Mouse (Mus musculus) heart, postnatal 36 days (tissue): ENCODE results near the gene Pfdn4. TPM values are rescaled to one million over a fixed set of nuclear protein-coding genes. Genes with fewer than 3 reads are reported as not detected.

Source experiments
- DNase-seq, 2 experiments: peaks; one replicate each; pipeline ENCODE4 v3.0.0; 2021 to 2022
- intact Hi-C: fragments of 180-260 bp; cut with DNase I; formaldehyde crosslinking; loops from one replicate; pipeline ENCODE4 v1.15.1; 2025
- total RNA-seq, 2 experiments: library from RNA; stranded (reverse); gene quantifications; 2 replicates each; pipeline ENCODE4 v1.2.3; 2021

Gene Pfdn4
- total RNA-seq, 2 experiments from 2014 or later, result 11.1 to 12.4 TPM

DNA sequence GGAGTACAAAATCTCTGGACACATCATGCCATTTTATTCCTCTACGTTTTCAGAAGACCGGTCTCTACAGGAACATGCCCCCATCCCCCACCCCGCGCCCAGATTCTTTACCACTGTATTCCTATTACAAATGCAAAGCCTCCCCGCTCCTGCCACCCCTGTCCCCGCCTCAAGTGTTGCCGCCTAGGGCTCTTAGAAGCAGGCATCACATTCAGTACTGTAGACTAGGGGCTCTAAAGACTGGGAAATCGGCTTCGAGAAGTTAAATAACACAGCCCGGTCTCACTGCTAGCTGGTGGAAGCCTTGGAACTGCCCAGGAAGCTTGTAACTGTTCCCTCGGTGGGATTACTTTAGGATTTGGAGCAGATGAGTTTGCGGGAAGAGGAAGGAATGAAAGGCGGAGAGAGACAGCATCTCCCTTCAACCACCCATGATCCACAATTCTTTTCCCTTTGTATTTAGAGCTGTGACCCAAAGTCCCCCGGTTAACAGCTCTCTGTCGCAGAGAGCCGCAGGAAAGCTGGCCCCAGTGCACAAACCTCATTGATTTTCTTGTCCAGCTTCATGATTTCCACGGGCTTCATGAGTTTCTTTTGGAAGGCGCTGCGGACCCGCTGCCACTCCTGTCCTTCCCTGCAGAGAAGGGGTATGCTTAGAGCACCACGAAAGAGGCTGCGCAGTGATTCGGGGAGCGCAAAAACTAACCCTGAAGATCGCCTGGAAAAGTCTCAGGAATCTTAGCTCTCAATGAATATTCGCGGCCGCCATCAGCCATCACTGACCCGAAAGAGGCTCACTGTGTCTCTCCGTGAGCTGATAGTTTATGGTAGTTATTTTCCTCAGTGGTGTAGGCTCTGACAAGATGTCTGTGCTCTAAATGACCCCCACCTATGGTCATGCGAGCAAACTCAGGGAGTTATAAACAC lies 1.2 kb upstream of the Pfdn4 start:
- no peak for DNase-seq
- intact Hi-C loops, result no loop called here

DNA sequence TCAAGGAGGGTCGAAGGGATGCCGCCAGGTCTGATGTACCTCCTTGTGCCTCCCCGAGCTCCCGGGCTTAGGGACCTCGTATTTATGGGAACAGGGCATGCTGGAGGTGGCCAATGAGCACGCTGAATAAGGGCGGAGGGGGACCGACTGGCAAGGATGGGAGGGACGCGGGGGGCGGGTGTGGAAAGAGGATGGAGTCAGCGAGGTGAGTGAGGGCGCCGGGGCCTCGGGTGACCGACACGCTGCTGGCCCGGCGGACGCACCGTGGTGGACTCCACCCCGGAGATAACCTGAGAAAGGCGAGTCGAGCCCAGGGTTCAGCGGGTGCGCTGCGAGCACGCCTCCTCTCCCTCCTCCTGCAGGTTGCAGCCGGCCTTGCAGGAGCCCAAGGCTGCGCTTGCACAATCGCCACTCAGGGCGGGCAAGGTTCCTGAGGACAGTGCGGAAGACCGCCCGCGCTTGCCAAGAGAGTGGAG lies 901 bp downstream of the Pfdn4 start, which contains the start of gene Cyp24a1:
Gene Cyp24a1 (minus strand): TSS at position 55 of the 476 bp plus-strand sequence.
- peak; percentile 45 to 48 for DNase-seq
- intact Hi-C loops, result no loop called here

DNA sequence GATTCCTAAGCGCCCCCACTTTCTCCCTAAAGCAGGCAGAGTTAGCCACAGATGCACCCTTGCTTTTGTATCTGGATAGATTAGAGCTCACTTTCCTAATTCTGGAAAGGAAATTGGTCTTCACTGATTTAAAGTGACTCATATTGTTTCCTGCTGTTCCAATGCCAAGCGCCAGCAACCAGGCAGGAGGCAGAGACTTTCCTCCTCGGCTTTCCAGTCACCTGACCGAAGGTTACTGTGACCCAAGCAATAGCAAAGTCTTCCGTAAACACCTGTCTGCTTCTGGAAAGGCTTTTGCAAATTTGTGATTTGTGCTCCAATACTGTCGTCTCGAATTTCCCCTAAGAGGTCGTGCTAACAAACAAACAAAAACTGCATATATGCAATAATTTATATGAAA lies 1.8 kb downstream of the Pfdn4 start:
- intact Hi-C loops, result no loop called here
- DNase-seq, result no peak

DNA sequence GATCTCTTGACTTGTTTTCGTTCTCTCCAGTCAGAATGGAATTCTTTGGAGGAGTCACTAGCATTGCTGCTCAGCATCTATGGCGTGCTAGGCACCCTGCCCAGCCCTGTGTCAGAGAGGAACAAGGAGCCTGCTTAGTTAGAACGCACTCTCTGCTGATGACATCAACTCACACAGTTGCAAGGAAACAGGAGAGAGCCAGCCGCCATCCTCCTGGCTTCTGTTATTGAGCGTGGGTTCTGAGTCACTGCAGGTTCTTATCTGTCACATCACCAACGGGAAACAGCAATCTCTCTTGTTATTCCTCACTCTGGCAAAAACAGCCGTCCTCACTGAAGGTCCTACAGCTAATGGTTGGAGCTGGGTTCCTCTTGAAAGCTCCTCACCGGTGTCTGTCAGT lies 7.1 kb downstream of the Pfdn4 start:
- intact Hi-C loops, result no loop called here
- DNase-seq, result no peak

DNA sequence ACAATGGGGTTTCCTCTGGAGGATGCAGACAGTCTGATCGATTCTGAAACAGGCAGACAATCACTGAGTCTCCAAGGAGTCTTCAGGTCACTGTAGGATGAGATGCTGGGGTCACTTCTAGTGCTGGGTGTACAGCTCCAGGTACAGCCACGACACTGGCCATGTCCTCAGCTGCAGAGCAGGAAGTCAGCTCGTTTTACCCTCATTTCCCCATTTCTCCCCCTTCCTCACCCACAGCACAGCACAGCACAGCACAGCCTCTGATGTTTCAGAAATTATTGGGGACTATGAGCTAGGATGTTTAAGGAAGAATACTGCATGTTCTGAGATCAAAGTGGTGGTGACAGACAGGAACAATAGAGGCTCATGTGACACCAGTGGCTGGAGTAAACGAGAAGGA lies 7.8 kb downstream of the Pfdn4 start:
- no peak for DNase-seq
- intact Hi-C loops, result no loop called here

DNA sequence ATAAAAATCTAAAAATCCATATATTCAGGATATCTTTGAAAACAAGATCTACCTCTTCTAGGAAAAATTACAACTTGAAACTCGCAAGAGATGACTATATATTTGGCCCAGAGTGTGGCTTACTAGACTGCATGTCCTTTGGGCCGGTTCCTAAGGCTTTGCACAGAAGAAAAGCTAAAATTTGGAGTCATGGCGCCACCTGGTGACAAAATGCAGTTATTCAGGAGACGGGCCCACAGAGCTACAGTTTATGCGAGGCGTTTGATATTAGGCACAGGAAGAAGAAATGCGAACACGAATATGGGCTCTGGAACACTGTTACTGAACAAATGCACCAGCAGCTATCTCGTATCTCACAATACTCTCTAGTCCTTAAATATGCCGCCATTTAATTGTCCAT lies 11.5 kb downstream of the Pfdn4 start:
- DNase-seq, result peak; percentile 82 to 86
- intact Hi-C loops, result loop anchor here (1.0 to 2.0 kb wide), 4 partner anchors 19 to 153 kb away; no protein-coding TSS in a partner anchor

DNA sequence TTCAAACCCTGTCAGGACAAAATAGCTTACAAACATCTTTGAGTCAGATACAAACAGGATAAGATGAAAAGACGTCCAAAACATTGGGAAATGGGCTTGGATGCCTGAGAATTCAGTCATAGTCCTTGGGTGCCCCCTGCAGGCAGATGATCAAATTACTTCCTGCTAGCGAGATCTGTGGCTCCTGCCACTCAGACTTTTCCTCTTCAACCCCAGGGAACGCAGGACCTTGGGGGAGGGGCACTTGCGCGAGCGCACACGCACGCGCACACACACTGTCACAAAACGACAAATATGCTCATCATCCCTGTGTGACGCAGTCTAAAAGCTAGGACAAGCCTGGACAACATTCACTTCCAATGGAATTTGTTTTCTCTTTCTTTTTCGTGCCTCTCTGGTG lies 12.6 kb downstream of the Pfdn4 start:
- intact Hi-C loops, result loop anchor here (1.0 to 2.0 kb wide), 2 partner anchors 58 to 154 kb away; no protein-coding TSS in a partner anchor
- DNase-seq, result peak; percentile 90 to 95

DNA sequence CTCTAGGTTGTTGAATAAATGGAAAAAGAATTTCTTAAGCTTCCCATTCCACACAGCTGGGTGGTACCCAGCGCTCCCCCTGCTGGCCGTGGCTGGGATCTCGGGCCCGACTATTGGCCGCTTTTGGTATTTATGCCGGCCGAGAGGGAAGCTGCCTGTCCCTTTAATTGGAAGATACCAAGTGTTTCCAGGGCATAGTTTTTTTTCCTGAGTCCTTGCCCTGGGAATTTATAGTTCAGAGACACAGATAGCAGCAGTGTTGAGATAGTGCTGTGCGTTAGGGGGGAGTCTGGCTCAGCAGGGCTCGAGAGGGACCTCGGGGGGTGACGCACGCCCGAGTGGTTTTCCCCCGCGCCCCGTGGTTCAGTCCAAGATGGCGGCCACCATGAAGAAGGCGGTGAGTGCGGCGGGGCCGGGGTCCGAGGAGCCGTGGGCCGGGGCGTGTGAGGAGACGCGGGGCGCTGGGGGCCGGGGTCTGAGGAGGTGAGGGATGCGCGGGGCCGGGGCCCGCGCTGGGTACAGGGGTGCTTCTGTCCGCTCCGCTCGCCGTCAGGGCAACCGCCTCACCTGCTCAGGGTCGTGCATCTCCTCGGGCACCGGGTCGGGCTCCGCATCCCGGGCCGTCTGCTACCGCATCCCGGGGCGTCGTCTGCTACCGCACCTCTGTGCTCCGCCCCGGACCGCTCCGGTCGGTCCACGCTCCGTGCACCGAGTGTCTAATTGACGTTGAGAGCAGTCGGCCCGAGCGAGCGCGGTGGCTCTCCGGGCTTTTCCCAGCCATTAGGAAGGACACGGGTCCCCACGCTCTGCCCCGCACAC lies 15.1 kb downstream of the Pfdn4 start:
- intact Hi-C loops, result loop anchor here (10.0 kb wide), 1 partner anchor 396 kb away; no protein-coding TSS in a partner anchor
- peak; percentile 91 to 96 for DNase-seq

DNA sequence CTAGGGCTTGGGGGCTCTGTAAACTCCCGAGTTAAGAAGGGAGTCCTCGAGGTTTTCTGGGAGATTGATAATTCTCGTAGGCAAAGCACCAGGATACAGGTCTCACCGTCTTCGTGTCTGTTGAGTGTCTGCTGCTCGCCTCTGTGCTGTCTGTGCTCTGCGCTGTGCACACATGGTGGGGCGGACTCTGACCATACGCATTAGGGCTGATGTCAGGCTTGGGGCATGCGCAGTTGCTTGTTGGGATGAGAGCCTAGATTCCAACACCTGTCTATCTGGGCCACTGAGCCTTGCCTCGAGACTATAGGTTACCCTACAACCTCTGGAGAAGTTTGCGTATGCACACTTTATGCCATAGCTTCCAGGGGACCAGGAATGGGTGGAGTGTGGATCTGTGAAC lies 17.5 kb downstream of the Pfdn4 start:
- intact Hi-C loops, result loop anchor here (10.0 kb wide), 1 partner anchor 399 kb away; no protein-coding TSS in a partner anchor

DNA sequence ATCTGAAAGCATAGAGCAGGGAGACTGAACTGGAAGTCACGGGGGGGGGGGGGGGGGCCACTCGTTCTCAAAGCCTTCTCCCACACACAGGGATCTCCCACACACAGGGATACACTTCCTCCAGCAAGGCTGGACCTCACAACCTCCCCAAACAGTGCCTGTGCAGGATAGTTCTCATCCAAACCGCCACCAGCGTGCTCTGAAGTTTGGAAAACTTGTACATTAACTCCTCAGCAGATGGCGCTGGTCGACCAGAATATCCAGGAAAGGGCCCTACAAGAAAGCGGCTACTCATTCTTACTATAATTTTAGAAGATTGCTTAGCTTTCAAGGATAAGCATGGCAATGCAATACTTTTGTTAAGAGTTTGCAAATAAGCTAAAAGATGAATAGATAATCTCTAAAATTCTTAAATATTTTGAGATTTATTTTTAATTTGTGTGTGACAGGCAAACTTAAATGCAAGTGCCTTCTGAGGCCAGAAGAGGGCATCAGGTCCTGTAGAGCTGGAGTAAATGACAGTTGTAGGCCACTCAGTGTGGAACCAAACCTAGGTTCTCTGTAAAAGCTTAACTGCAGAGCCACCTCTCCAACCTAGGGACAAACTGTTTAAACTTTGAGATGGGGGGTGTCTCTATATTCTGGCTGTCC lies 24.2 kb downstream of the Pfdn4 start:
- intact Hi-C loops, result loop anchor here (1.0 kb wide), 2 partner anchors 77 to 353 kb away; no protein-coding TSS in a partner anchor
- peak; percentile 33 to 52 for DNase-seq

More for the DNA sequence above, 17.5 kb downstream of the Pfdn4 start:
- DNase-seq, result no peak

DNA sequence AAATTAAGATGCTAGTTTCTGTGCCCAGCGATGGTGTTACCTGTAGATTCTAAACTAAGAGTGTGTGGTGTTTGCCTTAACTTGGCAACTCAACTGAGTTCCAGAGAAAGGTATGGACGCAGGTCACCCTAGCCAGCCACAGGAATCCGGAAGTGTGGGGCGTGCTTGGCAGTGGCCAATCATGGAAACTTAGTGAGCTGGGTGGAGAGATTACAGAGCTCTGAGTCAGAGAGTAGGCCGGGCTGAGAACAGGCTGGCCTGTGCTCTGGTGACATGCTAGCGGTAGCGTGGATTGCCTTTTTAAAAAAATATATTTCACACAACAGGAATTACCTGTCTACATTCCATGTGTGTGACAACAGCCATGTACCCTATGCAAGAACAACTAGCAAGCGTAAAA lies 30.3 kb downstream of the Pfdn4 start:
- no peak for DNase-seq
- intact Hi-C loops, result no loop called here

DNA sequence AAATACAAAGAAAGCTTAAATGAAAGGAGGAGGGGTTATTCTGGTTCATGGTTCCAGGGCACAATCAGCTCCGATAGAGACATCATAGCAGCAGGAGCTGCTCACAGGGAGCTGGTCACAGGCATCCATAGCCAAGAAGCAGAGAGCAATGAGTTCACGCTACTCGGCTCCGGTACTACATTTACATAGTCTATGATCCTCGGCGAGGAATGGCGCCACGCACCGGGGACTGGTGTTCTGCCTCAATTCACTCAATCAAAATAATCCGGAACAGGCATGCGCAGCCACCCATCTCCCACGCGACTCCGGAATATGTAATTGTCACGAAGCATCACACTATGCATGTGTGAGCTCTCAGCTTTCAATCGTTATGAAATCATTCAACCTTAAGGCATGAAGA lies 31.8 kb downstream of the Pfdn4 start:
- intact Hi-C loops, result no loop called here
- no peak for DNase-seq

DNA sequence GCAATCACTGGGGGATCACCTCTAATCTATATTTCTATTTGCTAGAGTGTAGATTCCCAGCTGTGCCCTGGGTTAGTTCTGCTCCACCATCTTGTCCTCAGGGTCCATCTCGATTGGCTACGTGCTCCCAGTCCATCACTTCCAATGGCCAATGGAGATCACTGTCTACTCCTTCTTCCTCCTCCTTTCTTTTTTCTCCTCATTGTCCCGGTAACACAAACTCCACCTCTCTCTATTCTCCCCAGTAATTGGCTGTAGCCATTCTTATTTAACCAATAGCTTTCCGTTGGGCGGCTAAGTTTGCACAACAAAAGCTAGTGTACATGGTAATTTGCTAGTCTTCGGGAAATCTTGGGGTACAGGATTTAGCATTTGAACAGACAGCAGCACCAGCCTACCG lies 33.5 kb downstream of the Pfdn4 start:
- intact Hi-C loops, result no loop called here
- no peak for DNase-seq

DNA sequence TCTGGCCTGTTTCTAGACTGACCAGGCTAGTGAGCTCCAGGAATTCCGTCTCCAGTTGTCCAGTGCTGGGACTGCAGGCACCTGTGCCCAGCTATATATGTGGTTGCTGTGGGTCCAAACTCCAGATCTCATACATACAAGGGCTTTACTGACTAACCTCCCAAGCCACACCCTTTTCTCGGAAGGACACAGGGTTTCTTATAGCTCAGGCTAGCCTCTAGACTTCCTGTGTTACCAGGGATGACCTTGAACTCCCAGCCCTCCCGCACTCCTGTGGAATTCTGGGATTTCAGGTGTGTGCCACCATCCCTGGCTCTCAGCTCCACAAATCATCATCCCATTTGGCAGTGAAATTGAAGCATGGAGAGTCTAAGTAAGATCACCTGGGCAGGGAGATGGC lies 34.0 kb downstream of the Pfdn4 start:
- no peak for DNase-seq
- intact Hi-C loops, result no loop called here

DNA sequence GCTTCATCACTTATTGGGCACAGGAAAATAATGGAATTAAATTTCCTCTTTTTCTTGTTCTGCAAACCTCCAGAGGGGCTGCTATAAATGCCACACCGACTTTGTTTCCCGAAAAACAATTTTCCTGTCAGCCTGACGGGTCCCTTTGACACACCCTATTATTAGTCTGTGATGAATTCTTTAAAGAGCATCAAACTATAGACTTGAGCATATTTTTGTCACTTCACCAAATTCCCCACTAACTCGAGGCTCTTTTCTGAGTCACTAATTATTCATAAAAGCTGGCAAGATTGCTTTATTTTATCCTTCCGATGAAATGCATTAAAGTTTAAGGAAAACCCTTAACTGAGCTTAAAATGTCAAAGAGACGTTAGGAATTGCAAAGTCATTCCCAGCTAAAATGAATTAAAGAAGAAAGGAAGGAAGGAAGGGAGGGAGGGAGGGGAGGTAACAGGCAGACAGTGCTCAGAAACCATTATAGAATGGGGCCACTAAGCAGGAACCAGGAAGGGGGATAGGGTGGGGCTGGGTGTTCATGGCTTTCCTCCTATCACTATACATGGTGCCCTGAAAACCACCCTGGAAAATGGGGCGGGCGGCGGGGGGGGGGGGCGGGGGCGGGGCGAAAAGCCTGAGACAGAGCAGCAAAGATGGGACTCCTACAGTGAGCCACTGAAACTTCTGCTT lies 38.0 kb downstream of the Pfdn4 start:
- intact Hi-C loops, result no loop called here
- no peak for DNase-seq

DNA sequence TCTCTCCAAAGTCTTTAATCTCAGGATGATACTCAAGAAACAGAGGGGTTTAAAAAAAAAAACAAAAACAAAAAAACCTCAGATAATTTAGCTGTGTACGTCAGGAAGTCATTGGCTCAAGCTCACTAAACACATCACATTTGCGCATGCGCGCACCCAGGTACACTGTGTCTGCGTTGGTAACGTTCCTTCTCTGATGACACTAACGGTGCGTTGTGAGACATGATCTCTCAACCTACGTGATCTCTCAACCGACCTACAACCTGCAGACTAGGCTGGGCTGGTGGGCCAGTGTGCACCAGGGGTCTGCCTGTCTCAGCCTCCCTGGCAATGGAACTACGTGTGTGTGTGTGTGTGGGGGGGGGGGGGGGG lies 38.6 kb downstream of the Pfdn4 start:
- intact Hi-C loops, result no loop called here
- no peak for DNase-seq

DNA sequence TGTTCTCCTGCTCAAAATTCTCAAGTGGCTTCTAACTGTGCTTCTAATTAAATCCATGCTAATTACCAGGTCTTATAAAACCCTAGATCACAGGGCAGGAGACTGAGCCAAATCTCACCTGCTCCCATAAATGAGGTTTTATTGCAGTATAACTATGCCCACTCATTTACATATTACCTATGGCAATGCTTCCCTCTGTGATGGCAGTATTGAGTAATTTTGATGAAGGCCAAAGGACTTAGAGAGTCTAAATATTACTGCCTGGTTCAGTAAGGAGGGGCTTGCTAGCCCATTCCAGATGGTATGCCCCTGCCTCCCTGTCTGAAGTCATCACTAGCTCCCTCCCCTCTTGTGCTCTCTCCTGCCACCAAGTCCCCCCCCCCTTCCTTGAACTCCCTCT lies 39.6 kb downstream of the Pfdn4 start:
- no peak for DNase-seq
- intact Hi-C loops, result no loop called here

DNA sequence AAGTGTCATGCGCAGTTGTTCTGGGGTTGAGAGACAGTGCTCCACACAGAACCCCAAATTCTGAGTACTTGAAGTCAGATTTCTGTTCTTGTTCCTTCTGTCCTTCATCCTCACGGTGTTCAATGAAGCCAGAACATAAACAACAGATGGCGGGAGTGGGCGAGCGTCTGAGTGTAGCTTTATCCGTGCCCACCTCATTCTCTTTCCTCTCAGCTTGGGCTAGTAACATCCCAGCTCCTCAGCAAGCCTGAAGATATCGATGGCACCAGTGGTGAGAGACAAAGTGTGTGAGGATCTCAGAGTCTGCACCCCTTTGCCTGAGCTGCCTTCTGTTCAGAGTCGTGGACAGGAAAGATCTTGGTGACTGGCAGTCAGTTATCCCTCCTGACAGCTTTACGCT lies 43.0 kb downstream of the Pfdn4 start:
- intact Hi-C loops, result no loop called here

DNA sequence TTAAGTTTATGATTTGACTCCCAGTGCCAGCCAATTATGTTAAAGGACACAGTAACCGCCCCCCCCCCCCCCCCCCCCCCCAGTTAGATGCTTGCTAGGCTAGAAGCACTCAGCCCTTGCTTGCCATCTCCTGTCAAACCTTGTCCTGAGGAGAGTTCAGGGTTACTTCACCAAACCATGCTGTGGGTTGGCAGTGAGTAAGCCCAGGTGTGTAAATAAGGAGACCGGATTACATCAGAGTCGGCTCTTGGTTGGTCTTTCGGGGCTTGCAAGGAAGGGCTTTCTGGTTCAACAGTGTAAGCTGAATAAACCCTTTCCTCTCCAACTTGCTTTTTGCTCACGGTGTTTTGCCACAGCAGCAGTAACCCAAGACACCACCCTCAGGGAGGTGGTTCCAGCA lies 47.4 kb downstream of the Pfdn4 start:
- intact Hi-C loops, result no loop called here
- no peak for DNase-seq

More for the DNA sequence above, 43.0 kb downstream of the Pfdn4 start:
- DNase-seq, result no peak

DNA sequence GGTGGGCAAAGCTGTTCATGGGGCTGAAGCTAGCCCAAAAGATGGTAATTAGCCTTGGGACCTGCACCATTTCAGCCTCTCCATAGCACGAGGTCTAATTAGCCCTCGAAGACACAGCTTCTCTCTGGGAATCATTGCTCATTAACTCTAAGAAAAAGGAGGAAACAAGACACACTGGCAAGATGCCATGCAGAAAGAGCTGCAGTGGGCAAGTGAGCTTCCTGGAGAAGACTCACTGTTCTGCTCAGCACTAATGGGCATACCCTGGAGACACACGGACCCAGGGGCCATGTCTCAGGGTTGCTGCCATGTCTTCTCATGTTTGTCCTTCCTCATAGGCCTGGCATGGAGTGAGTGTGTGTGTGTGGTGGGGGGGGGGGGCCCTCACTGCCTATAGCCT lies 47.9 kb downstream of the Pfdn4 start:
- intact Hi-C loops, result no loop called here
- DNase-seq, result no peak
